Mouse (Mus musculus): ENCODE results near the gene Nova2.

Nova2 gene

DNA sequence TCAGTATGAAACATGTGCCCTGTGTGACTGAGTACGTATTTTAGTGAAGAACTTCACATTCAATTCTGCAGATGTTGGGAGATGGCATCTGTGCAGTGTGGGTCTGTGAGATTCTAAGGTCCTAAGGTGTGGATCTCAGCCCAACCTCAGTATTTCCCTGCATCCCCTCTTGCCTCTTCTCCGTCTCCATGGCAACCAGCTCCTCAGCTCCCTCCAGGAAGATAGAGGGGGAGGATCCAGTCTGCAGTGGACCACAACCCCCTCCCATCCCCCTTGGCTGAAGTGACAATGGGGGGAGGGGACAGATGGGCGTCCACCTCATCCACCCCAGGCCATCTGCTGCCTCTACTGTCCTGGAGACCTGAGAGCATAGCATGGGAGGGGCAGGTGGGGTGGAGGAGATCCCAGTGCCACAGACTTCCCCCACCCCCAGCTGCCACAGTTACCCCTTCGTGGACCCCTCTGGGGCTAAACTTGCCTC lies 1.9 kb upstream of the Nova2 start:
- no peak for DNase-seq (ENCODE audit: low read depth, low spot score)

DNA sequence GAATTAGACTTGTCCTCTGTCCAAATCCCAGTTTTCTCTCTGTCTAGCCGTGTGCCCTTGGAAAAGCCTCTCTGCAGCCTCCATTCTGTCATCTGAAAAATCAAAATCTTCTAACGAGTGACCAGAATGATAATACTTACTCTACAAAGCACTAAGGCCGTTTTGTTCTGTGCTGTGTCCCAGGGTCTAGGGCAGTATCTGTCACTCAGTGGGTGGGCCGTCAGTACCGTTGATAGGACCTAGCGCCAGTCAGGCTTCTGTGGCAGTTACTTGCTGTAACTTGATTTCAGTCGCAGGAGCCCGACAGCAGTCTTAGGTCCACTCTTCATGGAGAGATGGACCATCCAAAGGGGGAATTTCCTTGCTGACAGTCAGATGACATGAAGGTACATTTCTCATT lies 1.4 kb upstream of the Nova2 start:
- DNase-seq (ENCODE audit: low read depth, low spot score), result no peak

DNA sequence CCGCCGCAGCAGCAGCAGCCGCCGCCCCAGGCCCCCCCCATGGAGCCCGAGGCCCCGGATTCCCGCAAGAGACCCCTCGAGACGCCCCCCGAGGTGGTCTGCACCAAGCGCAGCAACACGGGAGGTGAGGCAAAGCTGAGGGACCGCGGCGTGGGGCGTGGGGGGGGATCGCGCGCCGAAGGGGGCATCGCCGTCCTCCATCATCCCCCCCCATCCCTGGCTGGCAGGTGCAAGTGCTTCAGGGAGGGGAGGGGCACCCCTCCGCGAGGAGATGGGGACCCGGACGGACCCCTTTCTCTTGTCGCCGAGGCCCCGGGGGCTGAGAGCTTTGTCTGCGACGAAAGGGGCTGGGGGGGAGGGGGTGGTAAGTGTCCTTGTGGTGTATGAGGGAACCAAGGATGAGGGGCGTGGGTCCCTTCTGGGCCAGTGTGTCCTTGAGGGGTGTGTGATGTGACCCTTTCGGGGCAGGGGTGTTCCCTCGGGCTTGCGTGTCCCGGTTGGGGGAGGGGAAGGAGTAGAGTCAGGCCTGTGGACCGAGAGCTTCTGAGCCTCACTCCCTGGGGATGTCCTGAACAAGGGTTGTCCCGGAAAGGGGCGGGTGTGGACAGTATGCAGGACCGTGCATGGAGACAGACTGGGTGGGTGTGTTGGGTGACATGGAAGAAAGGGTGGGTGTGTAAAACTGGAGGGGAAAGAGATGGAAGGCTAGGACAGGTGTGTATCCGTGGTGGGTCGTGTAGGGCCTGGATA lies 528 bp downstream of the Nova2 start:
- DNase-seq (ENCODE audit: low read depth, low spot score), result no peak

DNA sequence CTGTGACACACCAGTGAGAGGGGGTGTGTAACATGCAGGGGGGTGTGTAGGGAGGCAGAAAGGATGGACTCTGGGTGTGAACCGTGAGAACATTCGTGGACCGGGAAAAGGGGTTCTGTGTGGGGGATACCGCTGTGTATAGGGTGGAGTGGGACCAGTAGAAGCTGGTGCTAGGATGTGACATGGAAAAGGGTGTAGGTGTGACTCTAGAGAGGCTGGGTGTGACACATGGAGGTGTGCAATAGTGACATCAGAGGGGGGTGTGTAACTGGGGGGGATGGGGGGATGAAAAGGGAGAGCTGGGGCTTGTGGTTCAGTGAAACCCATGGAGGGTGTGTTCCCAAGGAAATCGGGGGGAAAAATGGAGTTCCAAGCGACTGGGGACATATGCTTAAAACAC lies 1.2 kb downstream of the Nova2 start:
- no peak for DNase-seq (ENCODE audit: low read depth, low spot score)

DNA sequence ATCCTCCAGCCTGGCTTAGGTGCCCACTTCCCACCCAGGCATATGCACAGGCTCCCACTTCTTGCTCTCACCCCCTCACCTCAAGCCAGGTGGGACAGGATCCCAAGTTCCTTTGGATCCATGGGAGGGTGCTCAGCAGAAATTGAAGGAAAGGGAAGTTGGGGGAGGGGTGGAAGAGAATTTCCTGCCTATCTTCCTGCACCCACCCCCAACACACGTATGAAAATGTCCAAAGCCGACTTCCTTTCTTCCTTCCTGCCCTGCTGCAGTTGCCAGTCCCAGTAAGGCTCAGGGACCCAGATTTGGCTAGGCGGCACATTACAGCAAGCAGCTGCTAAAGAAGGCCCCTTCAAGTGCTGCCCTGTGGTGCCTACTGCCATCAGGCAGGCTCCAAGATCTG lies 2.1 kb downstream of the Nova2 start:
- DNase-seq (ENCODE audit: low read depth, low spot score), result no peak

DNA sequence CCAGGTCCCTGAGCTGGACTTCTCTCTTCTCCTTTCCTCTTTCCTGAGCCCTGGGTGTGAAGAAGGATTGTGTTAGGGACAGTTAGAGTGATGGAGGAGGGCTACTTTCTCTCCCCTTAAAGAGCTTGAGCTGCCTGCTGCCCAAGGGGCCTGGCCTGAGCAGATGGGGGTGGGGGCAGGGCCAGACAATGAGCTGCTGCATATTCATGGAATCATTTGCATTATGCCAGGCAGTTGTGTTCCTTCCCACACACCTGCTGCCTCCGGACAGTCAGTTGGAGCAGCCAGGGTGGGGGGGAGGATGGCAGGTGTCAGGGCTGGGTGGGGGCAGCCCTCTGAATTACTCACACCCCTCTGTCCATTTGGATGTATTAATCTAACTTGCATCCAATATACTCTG lies 16.7 kb downstream of the Nova2 start:
- no peak for DNase-seq (ENCODE audit: low read depth, low spot score)

DNA sequence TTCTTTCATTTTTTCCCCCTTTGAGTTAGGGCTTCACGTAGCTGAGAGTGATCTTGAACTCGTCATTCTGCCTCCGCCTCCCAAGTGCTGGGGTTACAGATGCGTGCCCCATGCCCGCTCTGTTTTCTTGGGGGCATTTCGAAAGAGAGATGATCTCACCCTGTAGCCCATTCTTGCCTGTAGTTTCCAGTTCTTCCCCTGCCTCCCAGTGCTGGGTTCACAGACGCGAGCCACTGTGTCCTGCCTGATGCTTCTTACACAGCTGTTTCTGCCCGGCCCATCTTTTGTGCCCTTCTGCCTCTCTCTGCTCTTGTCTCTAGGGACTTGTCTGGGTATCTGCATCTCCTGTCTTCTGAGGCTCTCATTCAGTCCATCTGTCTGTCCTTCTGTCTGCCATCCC lies 17.1 kb downstream of the Nova2 start:
- DNase-seq (ENCODE audit: low read depth, low spot score), result no peak

DNA sequence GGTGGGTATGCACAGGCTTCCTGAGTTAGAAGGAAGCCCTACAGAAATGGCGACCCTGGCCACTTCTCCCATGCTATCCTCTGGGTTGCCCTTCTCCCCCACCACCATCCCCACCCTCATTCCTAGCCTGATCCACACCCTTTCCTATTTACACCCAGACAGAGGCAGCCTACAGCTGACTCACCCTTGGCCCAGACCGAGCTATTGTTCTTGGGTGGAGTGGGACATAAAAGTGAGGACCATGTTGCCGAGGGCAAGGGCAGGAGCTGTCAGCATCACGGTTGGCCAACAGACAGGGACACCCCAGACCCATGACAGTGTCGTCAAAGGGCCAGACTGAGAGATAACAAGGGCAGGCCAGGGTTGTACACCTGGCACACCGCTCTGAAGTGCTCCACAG lies 22.5 kb downstream of the Nova2 start:
- no peak for DNase-seq (ENCODE audit: low read depth, low spot score)

DNA sequence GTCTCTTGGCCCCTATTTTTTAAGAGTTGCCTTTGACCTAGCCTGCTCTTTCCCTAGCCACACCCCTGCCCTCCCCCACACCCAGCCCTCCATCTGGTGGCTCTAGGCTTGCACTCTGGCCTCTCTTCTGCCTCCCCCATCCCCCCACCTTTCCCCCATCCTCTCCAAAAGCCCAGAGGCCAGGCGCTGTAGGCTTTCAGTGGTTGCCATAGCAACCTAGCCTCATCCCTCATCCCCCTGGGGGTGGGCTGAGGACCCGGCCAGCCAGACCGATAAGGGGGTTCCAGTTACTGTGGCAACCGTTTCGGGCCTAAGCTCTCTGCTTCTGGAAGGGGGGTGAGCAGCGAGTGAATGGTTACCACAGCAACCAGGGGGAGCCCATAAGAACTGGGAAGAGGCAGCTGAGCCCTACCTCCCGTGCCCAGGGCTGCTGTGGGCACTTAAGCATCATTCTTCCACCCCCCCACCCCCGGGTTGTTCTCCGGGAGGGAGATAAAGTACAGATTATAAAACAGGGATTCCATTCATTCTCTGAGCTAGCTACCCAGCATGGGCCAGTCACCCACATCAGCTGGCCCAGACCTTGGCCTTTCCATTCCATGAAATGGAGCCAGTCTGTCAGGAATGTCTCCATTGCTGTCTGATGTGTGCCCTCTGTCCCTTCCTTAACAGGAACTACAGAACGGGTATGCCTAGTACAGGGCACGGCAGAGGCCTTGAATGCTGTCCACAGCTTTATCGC lies 24.3 kb downstream of the Nova2 start:
- DNase-seq (ENCODE audit: low read depth, low spot score), result no peak

DNA sequence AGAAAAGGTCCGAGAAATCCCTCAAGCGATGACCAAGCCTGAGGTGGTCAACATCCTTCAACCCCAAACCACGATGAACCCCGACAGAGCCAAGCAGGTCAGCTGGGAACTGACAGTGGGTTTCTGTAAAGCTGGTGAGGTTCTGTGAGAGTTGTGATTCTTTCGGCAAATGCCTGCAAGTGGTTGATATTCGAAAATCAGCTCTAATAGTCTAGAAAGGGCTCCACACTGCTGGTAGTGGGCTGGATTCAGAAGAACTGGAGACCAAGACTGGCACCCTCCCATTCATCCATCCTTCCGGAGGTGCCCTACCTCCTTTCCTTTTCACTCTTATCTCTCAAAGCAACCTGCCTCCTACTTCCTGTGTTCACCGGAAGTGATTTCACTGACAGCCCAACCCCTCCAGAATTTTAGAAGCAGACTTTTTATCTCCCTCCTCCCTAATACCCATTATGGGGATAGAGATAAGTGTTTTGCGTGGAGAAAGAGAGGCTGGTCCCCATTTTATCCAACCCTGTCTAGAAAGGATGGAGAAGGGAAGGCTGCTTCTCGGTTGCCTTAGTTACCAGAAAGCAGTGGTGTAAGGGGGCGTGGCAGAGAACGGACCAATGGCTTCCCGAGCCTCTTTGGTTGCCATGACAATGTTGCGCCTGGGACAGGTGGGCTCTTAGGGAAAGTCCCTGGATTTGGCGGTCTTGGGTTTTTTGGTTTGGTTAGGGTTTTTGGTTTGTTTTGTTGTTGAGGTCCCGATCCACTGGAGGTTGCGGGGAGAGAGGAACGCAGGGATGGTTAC lies 25.0 kb downstream of the Nova2 start:
- DNase-seq (ENCODE audit: low read depth, low spot score), result peak; percentile 62

DNA sequence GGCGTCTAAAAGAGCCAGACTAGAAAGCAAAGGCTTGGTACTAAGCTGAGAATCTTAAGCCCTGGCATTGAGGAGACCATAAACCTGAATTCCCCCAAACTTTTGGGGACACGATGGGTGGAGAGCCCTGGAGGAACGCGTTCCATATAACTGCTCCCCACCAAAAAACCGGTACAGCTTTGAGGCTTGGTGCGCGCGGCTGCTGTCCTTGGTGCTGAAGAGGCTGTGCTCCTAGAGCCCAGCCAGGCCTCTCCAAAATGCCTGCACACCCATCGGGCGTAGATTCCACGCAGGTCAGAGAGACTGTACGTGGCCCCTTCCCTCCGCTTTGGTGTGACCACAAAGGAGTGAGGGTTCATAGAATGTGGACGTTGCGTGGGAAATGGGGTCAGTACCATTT lies 25.7 kb downstream of the Nova2 start:
- no peak for DNase-seq (ENCODE audit: low read depth, low spot score)

DNA sequence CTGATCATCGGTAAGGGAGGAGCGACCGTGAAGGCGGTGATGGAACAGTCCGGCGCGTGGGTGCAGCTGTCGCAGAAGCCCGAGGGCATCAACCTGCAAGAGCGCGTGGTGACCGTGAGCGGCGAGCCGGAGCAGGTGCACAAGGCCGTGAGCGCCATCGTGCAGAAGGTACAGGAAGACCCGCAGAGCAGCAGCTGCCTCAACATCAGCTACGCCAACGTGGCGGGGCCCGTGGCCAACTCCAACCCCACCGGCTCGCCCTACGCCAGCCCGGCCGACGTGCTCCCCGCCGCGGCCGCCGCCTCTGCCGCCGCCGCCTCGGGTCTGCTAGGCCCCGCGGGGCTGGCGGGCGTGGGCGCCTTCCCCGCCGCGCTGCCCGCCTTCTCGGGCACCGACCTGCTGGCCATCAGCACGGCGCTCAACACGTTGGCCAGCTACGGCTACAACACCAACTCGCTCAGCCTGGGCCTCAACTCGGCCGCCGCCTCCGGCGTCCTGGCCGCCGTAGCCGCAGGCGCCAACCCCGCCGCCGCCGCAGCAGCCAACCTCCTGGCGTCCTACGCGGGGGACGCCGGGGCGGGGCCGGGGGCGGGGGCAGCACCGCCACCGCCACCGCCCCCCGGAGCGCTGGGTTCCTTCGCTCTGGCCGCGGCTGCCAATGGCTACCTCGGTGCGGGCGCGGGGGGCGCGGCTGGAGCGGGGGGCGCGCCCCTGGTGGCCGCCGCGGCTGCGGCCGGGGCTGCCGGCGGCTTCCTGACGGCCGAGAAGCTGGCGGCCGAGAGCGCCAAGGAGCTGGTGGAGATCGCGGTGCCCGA lies 32.1 kb downstream of the Nova2 start:
- DNase-seq (ENCODE audit: low read depth, low spot score), result no peak

DNA sequence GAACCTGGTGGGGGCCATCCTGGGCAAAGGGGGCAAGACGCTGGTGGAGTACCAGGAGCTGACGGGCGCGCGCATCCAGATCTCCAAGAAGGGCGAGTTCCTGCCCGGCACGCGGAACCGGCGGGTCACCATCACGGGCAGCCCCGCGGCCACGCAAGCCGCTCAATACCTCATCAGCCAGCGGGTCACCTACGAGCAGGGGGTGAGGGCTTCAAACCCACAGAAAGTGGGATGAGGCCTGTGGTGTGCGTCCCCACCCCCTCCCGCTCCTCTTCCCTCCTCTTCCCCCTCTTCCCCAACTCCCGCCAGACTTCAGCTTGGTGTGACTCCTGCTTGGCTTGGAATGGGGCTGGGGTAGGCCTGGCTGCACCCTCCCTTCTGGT lies 32.7 kb downstream of the Nova2 start:
- DNase-seq (ENCODE audit: low read depth, low spot score), result no peak

DNA sequence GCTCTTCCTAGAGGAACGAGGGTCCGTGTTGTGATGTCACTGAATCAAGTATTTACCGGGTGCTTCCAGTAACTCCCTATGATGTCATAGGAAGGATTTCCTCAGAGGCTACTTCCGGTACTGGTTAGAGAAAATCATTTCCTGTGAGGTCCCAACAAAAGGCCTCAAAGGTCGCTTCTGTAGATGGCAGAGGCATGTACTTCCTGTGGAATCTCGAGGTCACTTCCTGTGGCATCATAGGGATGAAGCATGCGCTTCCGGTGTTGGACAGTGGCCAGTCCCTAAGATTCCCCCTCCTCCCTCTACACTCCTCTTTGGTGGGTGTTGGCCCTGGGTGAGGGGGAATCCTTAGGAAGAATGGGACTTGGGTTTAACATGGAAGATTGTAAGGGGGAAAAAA lies 33.8 kb downstream of the Nova2 start:
- DNase-seq (ENCODE audit: low read depth, low spot score), result no peak

DNA sequence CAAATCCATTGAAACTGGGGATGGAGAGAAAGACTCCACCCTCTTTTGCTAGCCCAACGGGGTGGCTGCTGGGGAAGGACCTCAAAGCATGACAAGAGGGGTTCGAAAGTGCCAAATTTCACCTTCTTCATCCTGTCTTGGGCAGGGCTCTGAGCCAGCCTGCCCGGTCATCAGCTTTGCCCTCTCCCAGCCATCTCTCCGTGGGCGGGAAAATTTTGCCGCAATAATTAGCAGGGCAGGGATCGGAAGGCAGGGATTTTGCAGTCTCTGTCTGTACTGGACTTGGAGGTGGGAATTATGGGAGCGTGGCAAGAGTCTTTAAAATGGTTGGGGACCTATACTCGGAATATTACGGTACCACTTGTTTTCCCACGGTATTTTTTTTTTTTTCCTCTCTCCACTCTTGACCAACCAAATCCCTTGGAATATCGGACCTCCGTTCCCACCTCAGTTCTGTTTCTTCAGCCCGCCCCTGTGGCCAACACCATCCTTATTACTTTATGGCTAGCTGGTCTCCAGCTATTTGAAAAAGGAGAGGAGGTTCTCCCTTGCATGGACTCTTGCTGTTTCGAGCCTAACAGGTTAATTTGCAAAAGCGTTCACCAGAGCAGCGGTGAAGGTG lies 36.6 kb downstream of the Nova2 start:
- no peak for DNase-seq (ENCODE audit: low read depth, low spot score)

DNA sequence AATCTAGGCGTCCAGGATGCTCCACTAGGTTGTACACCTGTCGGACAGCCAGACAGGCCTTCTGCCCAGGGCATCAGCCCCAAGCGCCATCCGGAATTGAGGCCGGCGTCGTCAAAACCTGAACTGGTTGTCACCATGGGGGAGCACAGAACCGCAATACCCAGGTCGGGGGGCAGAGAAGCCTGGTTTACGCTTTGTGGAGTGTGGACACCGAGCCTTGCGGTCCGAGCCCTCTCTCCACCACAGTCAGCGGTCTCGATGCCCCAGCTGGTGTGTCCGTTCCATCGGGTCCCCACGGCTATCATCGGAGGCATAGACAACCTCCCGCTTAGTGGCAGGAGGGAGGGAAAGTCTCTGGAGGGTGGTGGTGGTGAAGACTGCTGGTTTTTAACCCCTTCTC lies 37.1 kb downstream of the Nova2 start:
- no peak for DNase-seq (ENCODE audit: low read depth, low spot score)

DNA sequence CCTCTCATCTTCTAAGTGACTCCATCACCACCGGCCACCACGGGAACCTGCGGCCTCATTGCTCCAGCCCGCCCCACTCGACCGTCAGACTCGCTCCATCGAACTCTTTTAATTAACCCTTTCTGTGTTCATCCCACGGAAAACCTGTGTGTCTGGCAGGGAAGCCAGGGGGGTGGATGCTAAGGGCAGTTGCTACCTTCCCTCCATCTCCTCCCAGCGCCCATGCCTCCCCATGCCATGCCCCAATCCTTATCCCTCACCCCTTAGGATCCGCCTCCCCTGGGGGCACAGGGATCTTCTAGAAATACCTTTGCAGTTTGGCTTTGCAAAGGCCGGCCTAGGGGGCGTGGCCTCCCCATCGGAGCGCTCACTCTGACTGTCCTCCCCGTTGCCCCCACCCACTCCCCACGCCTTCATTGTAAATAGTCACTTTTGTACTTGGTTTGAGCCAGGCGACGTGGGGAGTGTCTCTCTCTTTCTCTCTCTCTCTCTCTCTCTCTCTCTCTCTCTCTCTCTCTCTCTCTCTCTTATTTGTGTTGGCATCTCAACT lies 37.7 kb downstream of the Nova2 start:
- DNase-seq (ENCODE audit: low read depth, low spot score), result no peak

DNA sequence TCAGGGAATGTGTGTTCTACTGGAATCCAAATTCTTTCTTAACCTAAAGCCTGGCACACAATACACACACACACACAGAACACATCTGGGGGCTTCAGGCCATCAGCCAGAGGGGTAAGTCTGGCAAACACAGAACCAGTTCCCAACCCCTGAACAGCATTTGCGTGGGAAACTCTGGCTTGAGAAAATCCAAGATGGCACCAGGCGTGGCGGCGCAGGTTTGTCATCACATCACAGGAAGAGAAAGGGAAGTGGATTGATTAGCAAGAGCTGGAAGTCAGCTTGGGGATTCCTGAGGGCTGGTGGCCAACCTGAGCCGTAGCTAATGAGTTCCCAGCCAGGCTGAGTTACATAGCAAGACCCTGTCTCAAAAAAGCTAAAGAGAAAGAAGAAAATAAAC lies 39.6 kb downstream of the Nova2 start:
- no peak for DNase-seq (ENCODE audit: low read depth, low spot score)

DNA sequence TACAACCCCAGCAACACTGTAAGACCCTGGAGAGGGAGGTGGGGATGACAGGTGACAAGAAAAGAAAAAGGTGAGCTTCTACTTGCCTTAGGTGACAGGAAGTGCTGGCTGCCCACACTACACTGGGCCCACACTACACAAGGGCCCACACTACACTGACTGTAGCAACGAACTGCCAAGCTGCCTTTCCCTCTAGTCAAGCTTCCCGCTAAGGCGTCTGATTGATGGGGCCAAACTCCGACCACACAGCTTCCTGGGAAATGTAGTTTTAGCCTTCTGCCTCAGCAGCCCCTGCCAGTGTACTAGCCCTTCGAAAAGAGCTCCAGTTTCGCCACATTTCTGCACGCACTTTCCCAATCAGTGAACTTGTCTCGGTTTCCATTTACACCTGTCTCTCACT lies 41.9 kb downstream of the Nova2 start:
- DNase-seq (ENCODE audit: low read depth, low spot score), result no peak

DNA sequence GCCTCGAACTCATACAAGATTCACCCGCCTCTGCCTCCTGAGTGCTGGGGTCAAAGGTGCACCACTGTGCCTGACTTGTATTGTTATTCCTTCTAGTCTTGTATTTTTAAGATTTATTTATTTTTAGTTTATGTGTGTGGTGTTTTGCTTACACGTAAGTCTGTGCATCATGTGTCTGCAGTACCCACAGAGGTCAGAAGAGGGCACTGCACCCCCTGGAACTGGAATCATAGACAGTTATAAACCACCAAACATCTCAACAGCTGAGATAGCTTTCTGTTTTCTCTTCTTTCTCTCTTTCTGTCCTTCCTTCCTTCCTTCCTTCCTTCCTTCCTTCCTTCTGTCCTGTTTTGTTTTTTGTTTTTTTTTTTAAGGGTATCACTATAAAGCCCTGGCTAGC lies 45.3 kb downstream of the Nova2 start:
- no peak for DNase-seq (ENCODE audit: low read depth, low spot score)

DNA sequence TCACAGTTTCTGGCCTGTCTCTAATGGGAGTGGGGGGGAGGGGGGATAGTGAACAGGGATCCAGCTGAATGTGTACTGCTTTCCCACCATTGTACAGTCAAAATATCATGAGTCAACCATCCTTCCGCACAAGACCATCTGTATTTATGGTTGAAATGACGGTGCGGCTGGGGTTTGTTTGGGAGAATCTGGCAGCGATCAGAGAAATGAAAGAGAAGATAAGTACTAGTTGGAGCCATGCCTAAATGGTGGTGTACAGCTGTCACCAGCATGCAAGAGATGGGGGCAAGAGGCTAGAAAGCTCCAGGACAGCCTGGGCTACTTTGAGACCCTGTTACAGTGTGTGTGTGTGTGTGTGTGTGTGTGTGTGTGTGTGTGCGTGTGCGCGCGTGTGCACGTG lies 52.7 kb downstream of the Nova2 start:
- DNase-seq (ENCODE audit: low read depth, low spot score), result no peak
